Mouse (Mus musculus) embryonic facial prominence, embryonic 11.5 days (tissue): ENCODE measurements at regions not wholly inside any gene's neighbourhood (a gene's known extent, or its start where the extent isn't known, plus 50 kb on each side); places are given as distances from the start of the nearest gene placed in this dataset.

Experiments used
- ATAC-seq: fragments of 200-750 bp; cut with Nextera tagmentation; replicated peaks from 2 replicates; pipeline ENCODE4 v1.8.0; 2017; ENCODE audit warnings: low read depth; ENCODE audit not compliant: insufficient number of reproducible peaks, low FRiP score, low TSS enrichment
- DNase-seq: peaks from one replicate; pipeline ENCODE4 v3.0.0-alpha.2; 2015; ENCODE audit warnings: low spot score
- H3K27ac ChIP-seq: fragments of 300-500 bp; sonication (generic); replicated peaks from 2 replicates; pipeline ENCODE4 v1.5.1; 2014; ENCODE audit warnings: mild to moderate bottlenecking, low read depth, low read length, control low read depth
- H3K27me3 ChIP-seq: fragments of 300-500 bp; sonication (generic); 2 replicates; pipeline ENCODE4 v1.6.1; 2014; ENCODE audit warnings: mild to moderate bottlenecking, low read length, moderate library complexity, mixed read lengths; ENCODE audit not compliant: control insufficient read depth, insufficient read depth
- H3K36me3 ChIP-seq: fragments of 300-500 bp; sonication (generic); replicated peaks from 2 replicates; pipeline ENCODE4 v1.6.1; 2014; ENCODE audit warnings: low read depth, mild to moderate bottlenecking, low read length, moderate library complexity, mixed read lengths; ENCODE audit not compliant: control insufficient read depth, insufficient read depth
- H3K4me1 ChIP-seq: fragments of 300-500 bp; sonication (generic); 2 replicates; pipeline ENCODE4 v1.6.1; 2014; ENCODE audit warnings: low read length, mixed read lengths; ENCODE audit not compliant: control insufficient read depth, insufficient read depth
- H3K4me2 ChIP-seq: fragments of 300-500 bp; sonication (generic); 2 replicates; pipeline ENCODE4 v1.6.1; 2014; ENCODE audit warnings: low read depth, mild to moderate bottlenecking, control low read depth, low read length, moderate library complexity
- H3K4me3 ChIP-seq: fragments of 300-500 bp; sonication (generic); 2 replicates; pipeline ENCODE4 v1.5.1; 2014; ENCODE audit warnings: low read depth, low read length, control low read depth
- H3K9ac ChIP-seq: fragments of 300-500 bp; sonication (generic); replicated peaks from 2 replicates; pipeline ENCODE4 v1.6.1; 2014; ENCODE audit warnings: mild to moderate bottlenecking, control low read depth, low read length
- H3K9me3 ChIP-seq: fragments of 300-500 bp; sonication (generic); replicated peaks from 2 replicates; pipeline ENCODE4 v1.6.1; 2016; ENCODE audit warnings: mild to moderate bottlenecking, low read length, inconsistent platforms, mixed read lengths; ENCODE audit not compliant: control insufficient read depth
- WGBS: fragments of 180-500 bp; shearing (Covaris S2); extraction: QIAGEN DNeasy Blood & Tissue Kit; methylation state at CpG from one replicate; pipeline ENCODE4 v1.1.7; 2014; 5-methylcytosine and 5-hydroxymethylcytosine counted together

DNA sequence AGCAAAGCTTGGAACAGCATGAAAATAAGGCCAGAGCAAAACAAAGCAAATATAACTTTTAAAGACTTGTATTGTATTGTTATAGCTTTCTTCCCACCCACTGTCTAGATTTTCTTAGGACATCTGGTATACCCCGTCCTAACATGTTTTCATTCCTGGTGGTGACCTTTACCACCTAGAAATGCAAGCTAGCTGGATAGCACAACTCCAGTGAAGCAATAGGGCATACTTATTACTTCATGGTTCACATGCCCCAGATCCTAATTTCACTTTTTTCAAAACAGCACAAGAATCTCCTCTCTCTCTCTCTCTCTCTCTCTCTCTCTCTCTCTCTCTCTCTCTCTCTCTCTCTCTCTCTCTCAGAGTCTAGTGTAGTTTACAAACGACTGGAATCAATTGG, 672.5 kb downstream of the Zfp706 start:
- no peak overlapping the region for H3K4me2 ChIP-seq
- no peaks in the 10 kb centered on the region for H3K36me3 ChIP-seq
- no peak overlapping the region for H3K27ac ChIP-seq
- no peak overlapping the region for H3K4me3 ChIP-seq
- ATAC-seq (no peak), DNase-seq (no peak)
- H3K4me1 ChIP-seq: no peaks in the 10 kb centered on the region
- no peak overlapping the region for H3K9ac ChIP-seq
- 65% methylated on average over 2 of the region's 2 CpGs for WGBS
- no peaks in the 10 kb centered on the region for H3K9me3 ChIP-seq
- no peaks in the 10 kb centered on the region for H3K27me3 ChIP-seq

DNA sequence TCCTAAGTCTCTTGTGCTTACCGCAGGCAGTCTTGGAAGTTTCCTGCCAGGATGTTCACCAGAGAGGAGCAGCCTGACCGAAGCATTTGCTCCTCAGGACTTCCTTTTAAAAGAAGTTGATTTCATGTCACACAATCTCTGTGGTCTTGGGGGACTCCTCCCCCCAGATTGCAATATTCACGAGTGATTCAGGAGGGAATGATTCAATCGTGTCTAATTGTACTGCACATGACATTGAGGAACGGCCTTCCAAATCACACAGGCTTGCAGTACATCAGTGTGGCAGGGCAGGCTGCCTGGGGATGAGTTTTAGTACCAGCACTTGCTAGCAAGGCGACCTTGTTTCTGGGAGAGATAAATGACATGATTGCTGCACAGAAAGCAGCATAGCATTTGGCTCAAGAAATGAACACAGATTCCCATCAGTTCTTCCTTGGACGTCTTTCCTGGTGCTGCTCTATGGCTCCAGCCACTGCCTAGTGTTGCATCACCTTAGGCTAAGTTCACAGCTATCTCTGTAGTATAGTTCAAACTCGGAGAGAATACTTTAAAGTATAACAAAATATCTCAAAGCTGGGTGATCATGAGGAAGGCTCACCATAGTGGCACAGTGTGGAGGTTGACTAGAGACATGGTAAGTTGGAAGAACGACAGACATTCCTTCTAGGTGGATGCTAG, 673.0 kb downstream of the Zfp706 start:
- Histone ChIP-seq H3K36me3 (no peaks in the 10 kb centered on the region), H3K27me3 (no peaks in the 10 kb centered on the region), H3K9ac (no peak overlapping the region), H3K4me1 (no peaks in the 10 kb centered on the region), H3K4me3 (no peak overlapping the region), H3K9me3 (no peaks in the 10 kb centered on the region), H3K4me2 (no peak overlapping the region), H3K27ac (no peak overlapping the region)
- no peak for ATAC-seq
- WGBS: 84% methylated on average over 9 of the region's 9 CpGs
- no peak for DNase-seq

DNA sequence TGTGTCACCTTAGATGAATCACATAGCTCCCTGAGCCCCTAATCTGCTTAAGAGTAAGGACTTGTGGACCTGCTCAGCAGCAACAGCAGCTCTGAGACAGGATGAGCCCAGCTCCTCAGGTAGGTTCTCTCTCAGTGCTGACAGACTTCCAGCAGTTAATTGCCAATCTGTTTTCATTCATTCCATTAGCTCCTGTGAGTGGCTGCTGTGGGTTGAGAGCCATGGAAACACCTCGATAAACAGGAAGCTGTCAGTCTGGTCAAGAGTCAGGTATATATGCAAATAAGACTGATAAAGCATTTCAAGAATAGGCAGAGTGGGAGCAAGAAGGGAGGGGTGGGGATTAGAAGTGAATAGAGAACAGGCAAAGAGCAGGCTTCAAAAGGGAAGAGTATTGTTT, 673.7 kb downstream of the Zfp706 start:
- 59% methylated on average over 1 of the region's 1 CpGs for WGBS
- H3K27ac ChIP-seq: no peak overlapping the region
- H3K27me3 ChIP-seq: no peaks in the 10 kb centered on the region
- no peak for DNase-seq
- ATAC-seq: no peak
- H3K9ac ChIP-seq: no peak overlapping the region
- H3K36me3 ChIP-seq: no peaks in the 10 kb centered on the region
- no peaks in the 10 kb centered on the region for H3K4me1 ChIP-seq
- H3K4me2 ChIP-seq: no peak overlapping the region
- no peaks in the 10 kb centered on the region for H3K9me3 ChIP-seq
- no peak overlapping the region for H3K4me3 ChIP-seq

DNA sequence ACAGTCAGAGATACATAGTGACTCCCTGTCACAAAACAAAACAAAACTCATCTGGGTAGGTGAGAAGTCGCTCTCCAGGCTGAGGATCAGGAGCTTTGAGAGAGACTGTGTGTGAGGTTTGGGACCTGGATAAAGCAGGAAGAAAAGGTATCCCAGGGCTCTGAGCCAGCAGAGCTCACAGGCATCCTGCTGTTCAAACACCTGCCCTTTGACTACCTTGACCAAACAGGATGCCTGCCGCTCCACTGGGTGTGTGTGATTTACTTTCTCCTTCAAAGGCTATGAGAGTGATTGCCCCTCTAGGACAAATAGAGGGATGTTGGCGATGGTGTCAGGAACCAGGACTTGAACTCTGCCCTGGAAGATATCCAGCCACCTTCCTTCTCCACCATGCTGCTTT, 674.3 kb downstream of the Zfp706 start:
- ATAC-seq: no peak
- DNase-seq: no peak
- Histone ChIP-seq H3K9ac (no peak overlapping the region), H3K27ac (no peak overlapping the region), H3K4me1 (no peaks in the 10 kb centered on the region), H3K9me3 (no peaks in the 10 kb centered on the region), H3K27me3 (no peaks in the 10 kb centered on the region), H3K4me2 (no peak overlapping the region), H3K36me3 (no peaks in the 10 kb centered on the region), H3K4me3 (no peak overlapping the region)
- WGBS: 85% methylated on average over 3 of the region's 3 CpGs
